Mouse (Mus musculus): ENCODE results near the gene Tigd2. TPM values are rescaled to one million over a fixed set of nuclear protein-coding genes. Genes with fewer than 3 reads are reported as not detected.

Tigd2 gene
- polyA plus RNA-seq, 2 experiments, result 4.3 to 12.7 TPM

GRCm38 (mm10) chr6:59171230-59171629 lies 37.4 kb upstream of the Tigd2 start:
- ATAC-seq (ENCODE audit: low FRiP score, low read depth), result no peak
- no peak overlapping the region for H3K4me3 ChIP-seq (replicated peaks; ENCODE audit: low read length)
- H3K36me3 ChIP-seq (ENCODE audit: control insufficient read depth, insufficient read depth, low read length), result no peaks in the 10 kb centered on the region
- no peak for TF ChIP-seq POLR2A (IDR thresholded peaks at IDR 0.05; ENCODE audit: borderline replicate concordance, extremely low read depth, insufficient read depth, insufficient read length)
- no peaks in the 10 kb centered on the region for H3K9me3 ChIP-seq (ENCODE audit: control insufficient read depth, low read length)
- H3K4me1 ChIP-seq (ENCODE audit: control insufficient read depth, insufficient read depth, low read length), result no peaks in the 10 kb centered on the region
- no peaks in the 10 kb centered on the region for H3K27me3 ChIP-seq (ENCODE audit: control insufficient read depth, insufficient read depth, low read length)
- WGBS, result 78% methylated on average over 3 of the region's 3 CpGs
- no peak overlapping the region for H3K9ac ChIP-seq (ENCODE audit: low read depth, low read length, severe bottlenecking)
- no peak overlapping the region for H3K27ac ChIP-seq (replicated peaks; ENCODE audit: low read depth, low read length)
- no peak overlapping the region for H3K4me2 ChIP-seq (replicated peaks; ENCODE audit: low read depth, low read length, severe bottlenecking)
- DNase-seq (ENCODE audit: low spot score), result no peak

GRCm38 (mm10) chr6:59173940-59174339 lies 34.7 kb upstream of the Tigd2 start:
- no peak for ATAC-seq (ENCODE audit: low FRiP score, low read depth)
- H3K36me3 ChIP-seq (ENCODE audit: control insufficient read depth, insufficient read depth, low read length), result no peaks in the 10 kb centered on the region
- H3K4me3 ChIP-seq (replicated peaks; ENCODE audit: low read length), result no peak overlapping the region
- H3K4me2 ChIP-seq (replicated peaks; ENCODE audit: low read depth, low read length, severe bottlenecking), result no peak overlapping the region
- no peak for TF ChIP-seq POLR2A (IDR thresholded peaks at IDR 0.05; ENCODE audit: borderline replicate concordance, extremely low read depth, insufficient read depth, insufficient read length)
- WGBS, result 91% methylated on average over 1 of the region's 1 CpGs
- DNase-seq (ENCODE audit: low spot score), result no peak
- no peak overlapping the region for H3K9ac ChIP-seq (ENCODE audit: low read depth, low read length, severe bottlenecking)
- H3K27me3 ChIP-seq (ENCODE audit: control insufficient read depth, insufficient read depth, low read length), result no peaks in the 10 kb centered on the region
- no peak overlapping the region for H3K27ac ChIP-seq (replicated peaks; ENCODE audit: low read depth, low read length)
- H3K4me1 ChIP-seq (ENCODE audit: control insufficient read depth, insufficient read depth, low read length), result no peaks in the 10 kb centered on the region
- no peaks in the 10 kb centered on the region for H3K9me3 ChIP-seq (ENCODE audit: control insufficient read depth, low read length)

- no peak overlapping the region for H3K4me2 ChIP-seq (replicated peaks; ENCODE audit: low read depth, low read length, severe bottlenecking)
- no peak for ATAC-seq (ENCODE audit: low FRiP score, low read depth)
Measured at GRCm38 (mm10) chr6:59178051-59178450, 30.6 kb upstream of the Tigd2 start.

GRCm38 (mm10) chr6:59180376-59180996 lies 28.2 kb upstream of the Tigd2 start:
- Histone ChIP-seq H3K9ac (ENCODE audit: low read depth, low read length, severe bottlenecking) (no peak overlapping the region), H3K9me3 (ENCODE audit: control insufficient read depth, low read length) (no peaks in the 10 kb centered on the region), H3K27me3 (ENCODE audit: control insufficient read depth, insufficient read depth, low read length) (no peaks in the 10 kb centered on the region), H3K36me3 (ENCODE audit: control insufficient read depth, insufficient read depth, low read length) (no peaks in the 10 kb centered on the region), H3K4me3 (replicated peaks; ENCODE audit: low read length) (no peak overlapping the region), H3K27ac (replicated peaks; ENCODE audit: low read depth, low read length) (no peak overlapping the region), H3K4me1 (ENCODE audit: control insufficient read depth, insufficient read depth, low read length) (no peaks in the 10 kb centered on the region), H3K4me2 (replicated peaks; ENCODE audit: low read depth, low read length, severe bottlenecking) (no peak overlapping the region)
- 41% methylated on average over 7 of the region's 7 CpGs for WGBS
- peak; percentile 80 for ATAC-seq (ENCODE audit: low FRiP score, low read depth)
- DNase-seq (ENCODE audit: low spot score), result peak; percentile 85
- no peak for TF ChIP-seq POLR2A (IDR thresholded peaks at IDR 0.05; ENCODE audit: borderline replicate concordance, extremely low read depth, insufficient read depth, insufficient read length)

More at GRCm38 (mm10) chr6:59178051-59178450, 30.6 kb upstream of the Tigd2 start:
- H3K4me3 ChIP-seq (replicated peaks; ENCODE audit: low read length), result no peak overlapping the region
- TF ChIP-seq POLR2A (IDR thresholded peaks at IDR 0.05; ENCODE audit: borderline replicate concordance, extremely low read depth, insufficient read depth, insufficient read length), result no peak
- H3K9ac ChIP-seq (ENCODE audit: low read depth, low read length, severe bottlenecking), result no peak overlapping the region
- H3K36me3 ChIP-seq (ENCODE audit: control insufficient read depth, insufficient read depth, low read length), result no peaks in the 10 kb centered on the region
- no peaks in the 10 kb centered on the region for H3K9me3 ChIP-seq (ENCODE audit: control insufficient read depth, low read length)
- no peaks in the 10 kb centered on the region for H3K27me3 ChIP-seq (ENCODE audit: control insufficient read depth, insufficient read depth, low read length)
- H3K4me1 ChIP-seq (ENCODE audit: control insufficient read depth, insufficient read depth, low read length), result no peaks in the 10 kb centered on the region
- WGBS, result 88% methylated on average over 3 of the region's 3 CpGs
- no peak overlapping the region for H3K27ac ChIP-seq (replicated peaks; ENCODE audit: low read depth, low read length)
- DNase-seq (ENCODE audit: low spot score), result no peak

- DNase-seq (ENCODE audit: low spot score) (no peak), ATAC-seq (ENCODE audit: low FRiP score, low read depth) (no peak)
- H3K4me3 ChIP-seq (replicated peaks; ENCODE audit: low read length), result no peak overlapping the region
Measured at GRCm38 (mm10) chr6:59185010-59185699, 23.5 kb upstream of the Tigd2 start.

More at GRCm38 (mm10) chr6:59185010-59185699, 23.5 kb upstream of the Tigd2 start:
- no peak overlapping the region for H3K27ac ChIP-seq (replicated peaks; ENCODE audit: low read depth, low read length)
- 68% methylated on average over 13 of the region's 13 CpGs for WGBS
- no peak overlapping the region for H3K4me2 ChIP-seq (replicated peaks; ENCODE audit: low read depth, low read length, severe bottlenecking)
- no peak for TF ChIP-seq POLR2A (IDR thresholded peaks at IDR 0.05; ENCODE audit: borderline replicate concordance, extremely low read depth, insufficient read depth, insufficient read length)
- H3K9me3 ChIP-seq (ENCODE audit: control insufficient read depth, low read length), result no peaks in the 10 kb centered on the region
- H3K9ac ChIP-seq (ENCODE audit: low read depth, low read length, severe bottlenecking), result no peak overlapping the region
- no peaks in the 10 kb centered on the region for H3K36me3 ChIP-seq (ENCODE audit: control insufficient read depth, insufficient read depth, low read length)
- no peaks in the 10 kb centered on the region for H3K27me3 ChIP-seq (ENCODE audit: control insufficient read depth, insufficient read depth, low read length)
- H3K4me1 ChIP-seq (ENCODE audit: control insufficient read depth, insufficient read depth, low read length), result no peaks in the 10 kb centered on the region
